Mouse (Mus musculus) ovary, postnatal 36 days (tissue): Measurements from ENCODE around the gene Scn3a.
"Not testable (repeated sequence)": the region's sequence is repeated elsewhere in the genome, so short reads cannot be mapped to it uniquely, and the experiment has no call there.

Experiments used
- DNase-seq: peaks from one replicate; pipeline ENCODE4 v3.0.0; 2022; ENCODE audit warnings: low spot score, mixed read lengths

Gene Scn3a

DNA sequence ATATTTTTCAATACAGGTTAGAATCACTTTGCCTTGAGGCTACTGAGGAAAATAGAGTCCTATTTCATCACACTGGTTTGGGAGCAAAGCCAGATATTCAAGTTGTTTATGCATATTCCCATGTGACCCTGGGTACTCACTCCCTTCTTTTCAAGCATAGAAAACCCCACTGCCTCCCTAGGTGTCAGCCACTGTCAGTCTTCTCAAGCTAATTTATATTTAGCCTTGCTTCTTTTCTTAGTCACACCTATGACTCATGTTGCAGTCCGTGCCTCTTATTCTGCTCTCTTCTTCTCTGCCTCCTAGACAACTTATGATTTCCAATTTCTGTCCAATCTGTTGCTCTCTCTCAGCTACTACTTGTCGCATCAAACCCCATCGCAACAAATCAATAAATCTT, 84.0 kb downstream of the Scn3a start:
- no peak for DNase-seq

DNA sequence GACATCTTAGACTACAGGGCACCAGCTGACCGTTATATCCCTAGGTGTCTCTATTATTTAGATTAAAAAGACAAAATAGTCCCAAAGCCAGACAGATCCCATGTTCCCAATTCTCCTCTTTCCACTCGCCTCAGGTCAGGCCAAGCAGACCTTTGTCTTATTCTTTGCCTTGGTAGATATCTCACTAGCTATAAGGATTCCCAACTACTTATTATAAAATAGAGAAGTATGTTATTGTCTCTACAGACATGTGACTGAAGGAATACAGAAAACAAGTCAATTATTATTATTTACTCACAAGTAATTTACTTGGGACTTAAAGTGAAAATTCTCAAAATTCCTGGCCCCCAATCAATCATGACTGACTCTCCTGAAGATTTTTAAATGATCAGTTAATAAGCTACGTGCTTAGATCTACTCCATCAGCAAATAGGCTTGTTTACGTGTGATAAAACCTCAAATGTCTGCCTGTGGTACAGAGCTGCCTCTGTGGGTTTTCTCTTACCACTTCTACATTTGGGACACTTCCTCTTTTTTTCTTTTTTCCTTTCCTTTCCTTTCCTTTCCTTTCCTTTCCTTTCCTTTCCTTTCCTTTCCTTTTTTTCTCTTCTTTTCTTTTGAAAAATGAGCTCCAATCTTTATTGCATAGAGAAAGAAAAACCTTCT, 86.3 kb downstream of the Scn3a start:
- no peak for DNase-seq

DNA sequence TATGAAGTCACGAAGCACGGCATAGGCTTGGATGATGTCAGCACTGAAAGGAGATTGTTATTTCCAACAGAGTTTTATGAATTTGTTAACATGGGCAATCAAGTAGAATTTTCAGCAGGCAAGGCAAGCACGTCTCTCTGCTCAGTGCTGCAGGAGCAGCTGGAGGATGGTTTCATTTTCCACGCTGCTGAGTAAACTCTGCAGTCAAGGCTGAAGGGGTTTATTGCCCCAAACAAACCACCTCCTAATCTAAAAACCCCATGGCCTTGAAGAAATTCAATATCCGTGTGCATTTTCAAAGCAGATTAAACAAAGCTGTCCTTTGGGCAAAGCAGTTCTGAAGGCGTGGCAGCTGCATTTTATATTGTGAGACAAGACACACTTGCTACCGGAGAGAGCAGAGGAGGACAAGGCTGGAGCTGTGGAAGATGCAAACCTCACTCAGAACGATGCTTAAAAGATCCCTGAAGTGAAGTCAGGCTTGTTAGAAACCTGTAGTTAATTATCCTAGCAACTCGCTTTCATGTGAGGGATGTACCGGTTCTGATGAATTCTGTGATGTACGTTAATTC, 96.0 kb downstream of the Scn3a start:
- DNase-seq, result peak; percentile 19

DNA sequence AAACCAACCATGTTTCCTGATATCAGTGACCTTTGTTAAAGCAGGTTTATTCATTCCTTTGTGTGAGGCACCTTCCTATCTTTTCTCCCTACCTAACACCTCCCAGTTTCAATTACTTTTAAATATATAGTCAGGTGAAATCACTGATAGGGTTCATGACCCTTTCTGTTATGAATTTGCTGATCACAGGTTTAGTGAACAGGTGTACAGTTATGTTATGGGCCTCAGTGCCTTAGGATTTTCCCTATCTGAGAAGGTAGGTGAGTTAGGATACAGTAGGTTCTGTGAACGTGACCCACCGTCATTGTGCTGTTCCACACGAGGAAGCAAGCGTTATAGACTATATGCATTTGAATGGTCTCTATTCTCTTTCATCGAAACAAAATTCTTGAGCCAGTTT, 101.7 kb downstream of the Scn3a start:
- DNase-seq, result no peak

DNA sequence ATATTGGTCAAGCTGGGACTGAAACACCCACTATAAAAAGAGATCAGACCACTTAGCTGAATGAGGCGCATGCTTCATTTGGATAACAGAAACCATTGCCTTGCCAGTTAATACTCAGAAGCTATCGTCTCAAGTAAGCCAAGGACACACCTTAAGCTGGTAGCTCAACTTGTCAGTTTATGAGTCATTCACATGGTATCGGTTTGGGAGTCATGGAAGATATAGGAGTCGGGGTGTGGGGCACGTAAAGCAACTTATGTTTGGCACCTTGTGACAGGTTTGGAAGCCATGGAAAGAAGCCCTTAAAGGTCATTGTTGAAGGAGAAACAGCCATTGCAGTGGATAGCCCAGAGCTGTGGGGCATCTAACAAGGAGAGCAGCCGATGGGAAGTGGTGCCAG, 113.7 kb downstream of the Scn3a start:
- no peak for DNase-seq

DNA sequence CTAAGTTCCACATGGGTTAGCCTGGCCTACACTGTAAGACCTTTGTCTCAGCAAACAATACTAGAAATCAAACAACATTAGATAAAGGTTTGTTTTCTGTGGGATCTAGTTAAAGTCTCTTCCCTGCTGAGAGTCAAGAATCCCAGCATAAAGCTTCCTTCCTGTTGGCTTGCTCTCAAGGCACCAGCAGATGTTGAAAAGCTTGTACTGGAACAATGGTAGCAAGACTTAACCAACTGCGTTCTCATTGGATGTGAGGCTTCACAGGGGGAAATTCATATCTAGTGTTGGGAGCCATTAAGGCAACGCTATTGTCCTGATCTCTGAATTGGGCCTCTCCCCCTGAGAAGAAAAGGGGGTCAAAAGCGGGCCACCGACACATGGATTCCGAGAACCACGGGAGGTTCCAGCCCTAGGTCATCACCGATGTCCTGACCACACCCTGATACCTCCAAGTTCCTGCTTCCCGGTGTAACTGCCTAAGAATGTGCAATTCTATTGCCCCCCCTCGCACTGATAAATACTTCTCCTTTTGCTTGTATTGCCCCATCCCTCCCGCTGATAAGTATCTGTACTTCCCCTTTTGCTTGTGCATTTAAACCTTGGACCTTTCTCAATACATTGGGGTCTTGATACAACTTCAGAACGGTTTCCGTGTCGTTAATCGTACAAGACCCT, 115.9 kb downstream of the Scn3a start:
- not testable (repeated sequence) for DNase-seq

DNA sequence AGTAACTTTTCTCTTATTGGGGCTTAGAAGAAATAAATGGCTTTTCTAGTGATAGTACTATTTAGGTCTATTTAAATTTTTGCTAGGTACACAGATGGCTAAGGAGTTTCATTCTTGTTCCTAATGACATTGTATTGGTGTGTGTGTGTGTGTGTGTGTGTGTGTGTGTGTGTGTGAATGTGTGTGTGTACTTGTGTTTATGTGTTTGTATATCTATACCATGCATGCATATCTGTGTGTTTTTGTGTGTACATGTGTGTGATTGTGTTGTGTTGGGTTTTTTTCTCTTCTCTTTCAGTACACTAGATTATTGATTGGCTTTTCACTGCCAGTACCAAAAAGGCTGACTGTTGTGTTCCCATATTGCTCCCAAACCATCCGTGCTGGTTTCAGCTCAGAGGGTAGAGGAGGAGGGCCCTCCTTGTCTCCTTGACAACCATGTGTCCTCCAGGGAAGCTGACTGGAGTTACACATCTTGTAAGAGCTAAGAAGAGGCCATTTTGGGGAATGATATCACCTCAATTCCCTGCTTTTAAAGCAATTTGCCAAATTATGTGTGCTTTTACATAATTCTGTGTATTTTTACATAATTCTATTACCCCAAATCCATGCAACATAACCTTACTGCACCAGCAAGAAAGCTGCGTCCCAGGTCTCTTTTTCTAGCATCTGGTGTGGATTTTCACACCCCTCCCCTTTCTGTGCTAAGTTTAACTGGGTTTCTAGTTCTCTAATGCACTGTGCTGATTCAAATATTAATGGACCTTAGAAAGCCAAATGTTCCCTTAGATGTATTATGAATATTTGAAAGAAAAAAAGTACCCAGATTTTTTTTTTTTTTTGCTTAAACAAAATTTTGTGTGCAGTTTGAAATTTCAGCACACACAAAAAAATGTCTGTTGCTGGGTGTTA, 116.7 kb downstream of the Scn3a start:
- no peak for DNase-seq

DNA sequence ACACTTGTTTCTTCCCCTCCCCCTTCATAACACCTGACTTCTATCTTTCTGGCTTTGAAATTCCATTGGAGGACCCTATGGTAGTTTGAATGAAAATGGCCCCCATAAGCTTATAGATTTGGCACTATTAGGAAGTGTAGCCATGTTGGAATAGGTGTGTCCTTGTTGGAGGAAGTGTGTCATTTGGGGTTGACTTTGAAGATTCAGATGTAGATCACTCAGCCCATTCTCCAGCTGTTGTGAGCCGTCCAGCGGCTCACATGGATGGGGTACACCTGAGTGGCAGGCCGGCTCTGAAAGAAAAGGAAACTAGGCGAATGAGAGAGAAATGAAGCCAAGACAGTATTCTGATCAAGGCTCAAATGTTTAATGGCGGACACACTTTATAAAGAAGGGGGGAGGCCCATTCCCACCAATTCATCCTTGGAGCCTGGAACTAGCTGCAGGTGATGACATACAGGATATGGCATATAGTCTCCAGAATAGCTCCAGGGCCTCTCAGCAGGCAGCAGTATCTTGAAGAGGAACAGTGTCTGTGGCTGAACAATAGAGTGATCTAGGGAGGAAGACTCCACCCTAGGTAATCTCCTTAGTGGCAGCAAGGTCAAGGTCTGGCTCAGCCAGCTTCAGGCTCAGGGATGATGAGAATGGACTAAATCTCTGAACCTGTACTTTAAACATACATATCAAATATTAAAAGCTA, 118.2 kb downstream of the Scn3a start:
- DNase-seq, result no peak

DNA sequence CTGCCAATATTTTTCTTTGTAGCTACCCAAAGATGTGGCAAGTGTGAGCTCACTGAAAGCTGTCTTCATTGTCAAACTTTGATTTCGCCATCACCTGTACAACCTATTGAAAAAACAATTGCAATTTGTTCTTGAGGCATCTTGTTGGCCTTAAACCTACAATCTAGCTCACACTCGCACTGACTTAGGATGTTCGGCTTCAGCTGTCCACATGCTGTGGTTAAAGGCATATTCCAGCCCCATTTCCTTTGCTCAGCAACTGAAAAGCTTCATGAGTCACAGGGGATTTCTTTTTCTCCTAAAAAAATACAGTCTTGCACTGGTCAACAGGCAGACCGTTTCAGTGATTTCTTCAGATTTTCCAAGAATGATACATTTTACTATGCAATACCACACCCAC, 124.3 kb downstream of the Scn3a start:
- no peak for DNase-seq

DNA sequence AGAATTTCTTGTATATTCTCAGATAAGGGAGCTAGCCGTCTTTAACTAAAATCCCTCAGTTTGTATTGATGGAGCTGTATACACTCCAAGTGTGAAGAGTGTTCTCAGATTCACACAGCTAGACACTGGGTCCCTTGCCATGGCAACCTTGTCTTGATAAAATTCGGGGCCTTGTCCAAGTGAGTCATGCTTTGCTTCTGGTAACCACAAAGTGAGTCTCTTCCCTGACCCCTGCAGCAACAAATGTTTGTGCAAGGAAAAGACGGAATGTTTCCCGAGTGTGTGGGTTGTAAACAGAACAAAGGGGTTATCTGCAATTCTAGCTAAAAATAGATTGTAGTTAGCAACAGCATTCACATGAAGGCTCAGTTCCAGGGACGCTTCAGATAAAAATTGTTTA, 125.9 kb downstream of the Scn3a start:
- peak; percentile 31 for DNase-seq

DNA sequence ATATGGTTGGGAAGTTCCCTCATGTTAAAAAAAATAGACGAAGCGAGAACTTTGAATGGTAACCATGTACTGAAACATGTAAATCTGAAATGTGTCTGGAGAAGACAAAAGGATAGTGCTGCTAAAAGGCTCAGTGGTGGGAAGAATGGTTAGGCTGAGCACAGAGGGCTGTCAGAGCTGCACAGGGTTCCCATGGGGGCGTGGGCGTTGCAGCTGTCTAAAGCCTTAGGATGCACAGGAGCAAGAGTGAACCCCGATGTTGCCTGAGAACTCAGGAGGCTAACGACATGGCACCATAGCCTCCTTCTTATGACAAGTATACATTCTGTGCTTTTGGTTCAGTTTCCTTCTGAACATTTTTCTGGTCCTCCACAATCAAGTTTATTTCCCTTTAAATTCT, 126.3 kb downstream of the Scn3a start:
- DNase-seq, result no peak

DNA sequence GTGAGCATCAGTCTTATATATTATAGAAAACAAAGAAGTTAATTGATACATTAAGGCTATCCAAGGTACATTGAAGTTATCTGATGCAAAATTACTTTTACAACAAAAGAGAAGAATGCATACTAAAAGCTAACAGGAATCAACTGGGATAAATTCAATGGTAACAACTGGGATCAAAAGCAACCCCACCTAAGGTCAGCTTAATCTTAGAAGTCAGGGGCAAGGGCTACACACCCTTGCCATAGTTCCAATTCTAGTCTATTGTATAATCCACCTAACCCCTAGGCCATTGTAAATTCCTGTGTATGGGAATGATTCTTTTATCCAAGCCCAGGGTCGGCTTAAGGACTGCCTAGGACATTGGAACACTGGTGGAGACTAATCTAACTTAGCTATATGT, 130.5 kb downstream of the Scn3a start:
- DNase-seq, result no peak

DNA sequence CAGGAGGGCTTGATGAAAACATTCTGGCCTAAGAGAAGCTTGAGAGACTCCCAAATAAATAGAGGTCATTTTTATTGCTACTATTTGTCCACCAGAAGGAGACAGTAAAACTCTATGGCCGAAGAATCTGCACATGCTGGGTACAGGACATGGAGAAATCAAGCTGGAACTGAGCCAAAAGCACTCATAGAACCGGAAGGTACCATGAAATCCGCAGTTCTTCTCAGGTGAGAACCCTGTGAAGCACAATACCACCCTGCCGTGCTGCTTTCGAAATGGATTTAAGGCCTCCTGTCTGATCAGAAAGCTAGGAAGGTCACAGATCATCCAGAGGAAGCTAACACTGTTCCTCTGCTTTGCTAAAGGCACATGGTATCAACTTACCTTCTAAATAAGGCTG, 143.9 kb downstream of the Scn3a start:
- no peak for DNase-seq

DNA sequence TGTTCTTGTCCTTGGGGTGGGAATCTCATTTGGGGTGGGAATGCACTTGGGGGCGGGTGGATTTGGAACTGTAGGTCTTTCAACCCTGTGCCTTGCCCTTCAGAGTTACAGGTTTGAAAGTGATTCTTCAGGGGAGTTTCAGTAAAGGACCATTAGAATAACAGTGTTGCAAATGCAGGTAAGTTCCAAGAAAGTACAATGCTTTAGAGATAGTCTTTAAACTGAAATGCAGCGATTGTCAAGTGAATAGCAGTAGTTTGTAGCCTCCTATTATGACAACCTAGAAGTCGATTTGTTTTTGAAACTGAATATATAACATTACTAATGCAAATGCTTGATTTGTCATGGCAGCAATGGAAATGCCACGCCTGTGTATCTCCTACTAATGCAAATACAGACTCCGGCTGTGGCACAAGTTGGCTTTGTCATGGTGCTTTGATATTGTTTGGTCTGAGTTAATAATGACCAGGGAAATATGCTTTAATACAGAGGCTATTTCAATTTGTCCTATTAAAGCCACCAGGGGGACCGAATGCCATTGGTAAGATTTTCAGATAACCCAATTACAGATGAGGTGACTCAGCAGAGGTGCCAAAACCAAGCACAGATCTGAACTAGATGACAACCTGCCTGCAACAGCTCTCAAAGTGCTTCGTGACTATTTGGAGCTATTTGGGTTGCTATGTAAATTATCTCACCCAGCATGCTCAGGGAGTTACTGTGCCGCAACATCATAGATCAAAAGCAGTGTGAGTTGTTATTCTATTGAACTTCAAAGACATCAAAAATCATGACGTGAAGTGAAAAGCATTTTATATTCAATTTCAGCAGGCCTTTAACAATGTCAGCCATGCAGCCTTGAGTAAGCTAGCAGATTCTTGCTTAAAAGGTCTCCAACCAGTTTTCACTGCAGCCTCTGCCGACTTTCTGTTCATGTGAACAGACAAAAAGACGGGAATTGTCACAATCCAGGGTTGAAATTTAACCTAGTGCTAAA, 145.9 kb downstream of the Scn3a start:
- DNase-seq, result no peak

DNA sequence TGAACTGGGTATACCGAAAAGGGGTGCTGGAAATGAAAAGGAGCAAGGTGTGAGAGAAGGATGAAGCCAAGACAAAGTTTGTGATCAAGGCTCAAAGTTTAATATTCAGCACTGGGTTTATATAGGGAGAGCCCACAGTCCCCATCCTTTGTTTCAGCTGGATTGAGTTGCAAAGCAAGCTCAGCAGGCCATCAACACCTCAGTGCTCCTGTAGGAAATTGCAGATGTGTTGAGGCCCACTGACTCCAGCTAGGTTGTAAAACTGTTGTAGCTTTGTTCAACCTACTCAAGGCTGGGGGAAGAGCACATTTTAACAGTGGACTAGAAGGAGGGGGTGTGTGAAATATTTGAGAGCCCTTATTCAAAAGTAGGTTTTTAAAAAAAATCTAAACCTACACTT, 148.8 kb downstream of the Scn3a start:
- DNase-seq, result no peak

DNA sequence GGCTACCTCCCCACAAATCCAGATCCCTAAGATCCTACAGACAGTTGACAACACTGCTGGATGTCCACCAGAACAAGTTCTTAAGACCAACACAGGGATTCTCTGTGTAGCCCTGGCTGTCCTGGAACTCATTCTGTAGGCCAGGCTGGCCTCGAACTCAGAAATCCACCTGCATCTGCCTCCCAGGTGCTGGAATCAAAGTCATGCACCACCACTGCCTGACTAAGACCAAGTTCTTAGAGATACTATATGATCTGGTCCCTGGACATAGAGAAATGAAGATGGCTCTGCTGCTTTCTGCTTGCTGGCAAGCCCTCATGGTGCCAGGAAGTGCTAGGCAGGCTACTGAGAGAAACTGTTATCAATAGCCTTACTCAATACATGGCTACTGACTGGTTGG, 150.9 kb downstream of the Scn3a start:
- DNase-seq, result no peak

DNA sequence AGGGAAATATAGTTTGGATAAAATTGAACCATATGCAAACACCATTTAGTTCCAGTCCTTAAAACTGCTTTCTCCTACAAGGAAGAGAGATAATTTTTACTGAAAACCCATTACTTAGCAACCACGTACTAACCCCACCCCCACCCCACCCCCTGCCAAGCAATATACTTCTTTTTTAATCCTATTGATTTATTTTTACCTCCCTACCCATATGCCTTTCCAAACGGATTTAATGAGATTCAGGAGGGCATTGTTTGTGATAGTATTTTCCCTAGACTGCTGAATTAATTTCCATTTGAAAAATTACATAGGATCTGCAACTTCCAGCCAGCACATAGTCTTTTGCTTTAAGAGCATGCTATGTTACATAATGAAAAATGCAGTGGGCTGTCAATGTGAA, 152.1 kb downstream of the Scn3a start:
- no peak for DNase-seq

DNA sequence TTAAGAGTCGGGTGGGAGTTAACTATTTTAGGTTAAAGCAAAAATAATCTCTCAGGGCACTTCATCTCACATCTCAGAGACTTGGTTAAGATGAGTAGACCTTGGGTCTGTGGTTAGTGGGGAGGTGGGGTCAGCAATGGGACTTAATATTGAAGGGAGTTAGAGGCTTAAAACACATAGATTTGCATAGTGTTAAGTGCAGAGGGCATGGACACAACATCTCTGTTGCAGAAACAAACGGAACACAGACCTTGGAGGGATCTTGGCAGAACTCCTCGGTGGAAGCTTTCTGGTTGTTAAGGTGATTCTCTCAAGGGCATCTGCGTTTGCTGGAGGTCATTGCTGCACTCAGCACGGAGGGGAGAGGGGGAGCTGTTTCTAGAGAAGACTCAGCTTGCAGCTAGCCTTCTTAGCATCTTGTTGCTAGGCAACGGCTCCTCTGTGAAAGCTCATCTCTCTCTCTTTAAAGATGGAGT, 152.6 kb downstream of the Scn3a start:
- DNase-seq, result peak; percentile 56

DNA sequence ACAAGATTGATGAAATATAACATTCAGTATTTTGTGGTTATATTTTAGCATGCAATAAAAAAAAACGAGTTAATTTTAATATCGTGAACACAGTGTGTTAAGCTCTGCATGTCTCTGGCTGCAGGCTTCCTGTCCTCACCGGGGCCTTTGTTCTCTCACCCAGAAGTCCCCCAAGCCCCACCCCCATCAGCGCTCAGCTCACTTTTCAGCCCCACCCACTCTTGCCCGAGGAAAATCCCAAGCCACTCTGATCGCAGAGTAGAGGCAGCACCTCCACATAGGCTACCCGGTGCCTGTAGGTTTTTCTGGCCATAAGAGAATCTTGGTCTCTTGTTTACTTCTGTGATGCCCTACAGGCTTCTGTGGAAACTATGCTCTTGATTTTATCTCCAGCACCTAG, 153.2 kb downstream of the Scn3a start:
- DNase-seq, result peak; percentile 50

DNA sequence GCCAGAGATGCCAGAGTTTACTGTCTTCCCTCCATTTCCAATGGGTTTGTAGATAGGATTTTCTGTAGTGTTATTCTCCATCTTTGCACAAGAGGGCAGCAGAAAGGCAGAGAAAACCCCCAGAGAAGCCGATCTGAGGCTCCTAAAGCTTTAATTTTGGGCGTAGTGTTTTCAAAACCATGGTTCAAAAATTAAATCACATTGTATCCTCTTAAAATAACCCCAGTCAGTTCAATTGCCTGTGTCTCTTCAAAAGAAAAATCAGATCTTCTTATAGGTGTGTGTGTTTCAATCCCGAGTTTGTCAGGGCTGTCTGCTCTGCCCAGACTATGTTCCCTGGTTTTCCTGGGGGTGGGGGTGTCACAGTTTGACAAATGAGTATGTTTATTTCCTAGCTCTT, 153.7 kb downstream of the Scn3a start:
- DNase-seq, result no peak
